Mouse (Mus musculus): ENCODE data around the gene Fsd1. TPM values are rescaled to one million over a fixed set of nuclear protein-coding genes. Genes with fewer than 3 reads are reported as not detected.

Gene Fsd1
- total and polyA plus RNA-seq, 3 experiments: not detected

GRCm38 (mm10) chr17:55968210-55968609 lies 18.1 kb upstream of the Fsd1 start:
- Histone ChIP-seq H3K4me1 (ENCODE audit: control insufficient read depth in 1 of 2, insufficient read depth in 2 of 2, low read length in 2 of 2) (no peaks in the 10 kb centered on the region), H3K27ac (ENCODE audit: control insufficient read depth, low read depth, low read length) (no peak overlapping the region), H3K36me3 (ENCODE audit: control insufficient read depth in 1 of 2, insufficient read depth in 2 of 2, low read length in 2 of 2) (no peaks in the 10 kb centered on the region; a peak in 1 of 4 replicates), H3K9me3 (replicated peaks; ENCODE audit: insufficient read depth, low read length) (no peaks in the 10 kb centered on the region), H3K4me3 (ENCODE audit: control insufficient read depth in 1 of 2, insufficient read depth in 1 of 2, low read depth in 2 of 2, low read length in 2 of 2) (no peak overlapping the region), H3K27me3 (ENCODE audit: control insufficient read depth in 1 of 2, insufficient read depth in 2 of 2, low read length in 2 of 2) (no peaks in the 10 kb centered on the region), H3K9ac (ENCODE audit: control insufficient read depth, low read depth, low read length, poor library complexity, severe bottlenecking) (no peak overlapping the region), H3K79me2 (ENCODE audit: control insufficient read depth, insufficient read depth, low read length, poor library complexity) (no peaks in the 10 kb centered on the region)
- TF ChIP-seq RCOR1 (IDR thresholded peaks at IDR 0.05; ENCODE audit: low read depth, low read length) (no peak), CTCF (IDR thresholded peaks at IDR 0.05 in 2 of 3, conservative IDR thresholded peaks at IDR 0.05 in 1 of 3; ENCODE audit: control insufficient read depth in 1 of 3, insufficient read depth in 1 of 3, low read depth in 2 of 3, low read length in 3 of 3, poor library complexity in 1 of 3, severe bottlenecking in 1 of 3) (no peak), NELFE (IDR thresholded peaks at IDR 0.05; ENCODE audit: low read depth, low read length) (no peak), KAT2A (conservative IDR thresholded peaks at IDR 0.05; ENCODE audit: low read depth, low read length) (no peak), CHD2 (IDR thresholded peaks at IDR 0.05; ENCODE audit: low read length) (no peak), CHD1 (IDR thresholded peaks at IDR 0.05; ENCODE audit: low read depth, low read length) (no peak), MAFK (IDR thresholded peaks at IDR 0.05; ENCODE audit: borderline replicate concordance, low read depth, low read length) (no peak), GATA1 (IDR thresholded peaks at IDR 0.05; ENCODE audit: low read depth, low read length) (no peak), MEF2A (IDR thresholded peaks at IDR 0.05; ENCODE audit: extremely low read depth, insufficient replicate concordance, low read depth, low read length, poor library complexity, severe bottlenecking) (no peak), ELF1 (IDR thresholded peaks at IDR 0.05; ENCODE audit: low read depth, low read length) (no peak)
- no peak for DNase-seq (ENCODE audit: low read depth, low spot score)

- Histone ChIP-seq H3K36me3 (ENCODE audit: control insufficient read depth in 1 of 2, insufficient read depth in 2 of 2, low read length in 2 of 2) (no peaks in the 10 kb centered on the region; a peak in 1 of 4 replicates), H3K27ac (ENCODE audit: control insufficient read depth, low read depth, low read length) (no peak overlapping the region), H3K4me3 (ENCODE audit: control insufficient read depth in 1 of 2, insufficient read depth in 1 of 2, low read depth in 2 of 2, low read length in 2 of 2) (no peak overlapping the region), H3K9ac (ENCODE audit: control insufficient read depth, low read depth, low read length, poor library complexity, severe bottlenecking) (no peak overlapping the region), H3K27me3 (ENCODE audit: control insufficient read depth in 1 of 2, insufficient read depth in 2 of 2, low read length in 2 of 2) (no peaks in the 10 kb centered on the region), H3K4me1 (ENCODE audit: control insufficient read depth in 1 of 2, insufficient read depth in 2 of 2, low read length in 2 of 2) (no peaks in the 10 kb centered on the region), H3K79me2 (ENCODE audit: control insufficient read depth, insufficient read depth, low read length, poor library complexity) (no peaks in the 10 kb centered on the region), H3K9me3 (replicated peaks; ENCODE audit: insufficient read depth, low read length) (no peaks in the 10 kb centered on the region)
- TF ChIP-seq POLR2AphosphoS2 (IDR thresholded peaks at IDR 0.05; ENCODE audit: low read length): peak; percentile 24; the same call in 1 of the 2 replicates
- TF ChIP-seq EP300 (IDR thresholded peaks at IDR 0.05; ENCODE audit: low read depth in 1 of 2, low read length in 2 of 2): no peak
- TF ChIP-seq TBP (IDR thresholded peaks at IDR 0.05; ENCODE audit: low read depth, low read length): no peak
- TF ChIP-seq ETS1 (IDR thresholded peaks at IDR 0.05; ENCODE audit: low read depth, low read length): no peak
- DNase-seq (ENCODE audit: low read depth, low spot score): no peak
Observed at GRCm38 (mm10) chr17:55969560-55969959, 16.7 kb upstream of the Fsd1 start.
